ENCODE assay signal across 8 mouse cellular contexts in genomic region chr5:123014753-123015701, GRCm38 (mm10). TPM values are rescaled to one million over a fixed set of nuclear protein-coding genes. Genes with fewer than 3 reads are reported as not detected.
DNase-seq lines count a peak whose midpoint lies in the region; ATAC-seq and TF ChIP-seq lines count a peak whose summit lies in the region.

Gene Orai1 (plus strand): TSS chr5:123015074.

- peak within 1 kb of the TSS; percentile 62 for H3K4me2 ChIP-seq in kidney, embryonic 14.5 days (replicated peaks; ENCODE audit: low read depth, low read length)
- H3K4me2 ChIP-seq in limb, embryonic 15.5 days, result peak within 1 kb of the TSS; percentile 66

- H3K36me3 ChIP-seq in kidney, embryonic 14.5 days (ENCODE audit: control insufficient read depth, insufficient read depth, low read length), result no peaks in the 10 kb centered on the region
- no peaks in the 10 kb centered on the region for H3K36me3 ChIP-seq in limb, embryonic 15.5 days

- peak within 1 kb of the TSS; percentile 96 for H3K27ac ChIP-seq in bone marrow macrophage, adult 2 months (ENCODE audit: insufficient read depth, low read depth, low read length)
- peak within 1 kb of the TSS; percentile 82 for H3K27ac ChIP-seq in embryonic fibroblast, embryonic 13.5 days (ENCODE audit: insufficient read depth, low read length)
- H3K27ac ChIP-seq in kidney, embryonic 14.5 days (ENCODE audit: low read depth, low read length), result peak within 1 kb of the TSS; percentile 95
- H3K27ac ChIP-seq in limb, embryonic 15.5 days, result peak within 1 kb of the TSS; percentile 96

- H3K27me3 ChIP-seq in kidney, embryonic 14.5 days (ENCODE audit: control insufficient read depth, insufficient read depth, low read length), result no peaks in the 10 kb centered on the region
- no peaks in the 10 kb centered on the region for H3K27me3 ChIP-seq in limb, embryonic 15.5 days

- WGBS in kidney, embryonic 14.5 days, result under 1% methylated on average over 87 of the region's 106 CpGs
- WGBS in limb, embryonic 15.5 days, result under 1% methylated on average over 104 of the region's 106 CpGs

- H3K9me3 ChIP-seq in kidney, embryonic 14.5 days (ENCODE audit: control insufficient read depth, low read length), result no peaks in the 10 kb centered on the region
- no peaks in the 10 kb centered on the region for H3K9me3 ChIP-seq in limb, embryonic 15.5 days

- H3K4me3 ChIP-seq in bone marrow macrophage, adult 2 months (ENCODE audit: insufficient read depth, low read length), result peak within 1 kb of the TSS; percentile 94
- peak within 1 kb of the TSS; percentile 86 for H3K4me3 ChIP-seq in embryonic fibroblast, embryonic 13.5 days (ENCODE audit: insufficient read depth, low read length)
- peak within 1 kb of the TSS; percentile 80 for H3K4me3 ChIP-seq in kidney, embryonic 14.5 days (ENCODE audit: low read length)
- H3K4me3 ChIP-seq in limb, embryonic 15.5 days, result peak within 1 kb of the TSS; percentile 81

- ATAC-seq in kidney, embryonic 14.5 days (ENCODE audit: low FRiP score, low TSS enrichment), result peak; percentile 93
- peak; percentile 94 for ATAC-seq in limb, embryonic 15.5 days (ENCODE audit: insufficient number of reproducible peaks, low FRiP score, low TSS enrichment, low read depth)

- peaks cover 44% of the 10 kb centered on the region for H3K4me1 ChIP-seq in bone marrow macrophage, adult 2 months (ENCODE audit: control insufficient read depth, insufficient read depth, low read length)
- peaks cover 5% of the 10 kb centered on the region; the same call in 1 of the 2 replicates for H3K4me1 ChIP-seq in embryonic fibroblast, embryonic 13.5 days (ENCODE audit: control insufficient read depth, insufficient read depth, low read length)
- peaks cover 26% of the 10 kb centered on the region for H3K4me1 ChIP-seq in kidney, embryonic 14.5 days (ENCODE audit: control insufficient read depth, insufficient read depth, low read length)
- H3K4me1 ChIP-seq in limb, embryonic 15.5 days, result peaks cover 46% of the 10 kb centered on the region

- H3K9ac ChIP-seq in kidney, embryonic 14.5 days (ENCODE audit: low read depth, low read length), result peak within 1 kb of the TSS; percentile 81
- peak within 1 kb of the TSS; percentile 87 for H3K9ac ChIP-seq in limb, embryonic 15.5 days

- peak; percentile 98 for DNase-seq in A20 (ENCODE audit: low read depth, low spot score)
- peak; percentile 98 to 99 for DNase-seq in heart, adult 9 months (ENCODE audit: low spot score in 2 of 2)
- DNase-seq in monocyte, adult 2 months (ENCODE audit: low read depth in 1 of 2, low spot score in 2 of 2), result peak; percentile 94 to 97
- DNase-seq in spleen, postnatal 36 days (ENCODE audit: low spot score in 2 of 2), result peak; percentile 97 to 98

- peak; percentile 48; the same call in 1 of the 2 replicates for TF ChIP-seq POLR2A in bone marrow macrophage, adult 2 months (IDR thresholded peaks at IDR 0.05; ENCODE audit: borderline replicate concordance, low read depth, low read length)
- peak; percentile 86 for TF ChIP-seq POLR2A in embryonic fibroblast, embryonic 13.5 days (IDR thresholded peaks at IDR 0.05; ENCODE audit: low read depth, low read length)

- no peak for TF ChIP-seq CTCF in bone marrow macrophage, adult 2 months (IDR thresholded peaks at IDR 0.05; ENCODE audit: low read depth, low read length)
- TF ChIP-seq CTCF in embryonic fibroblast, embryonic 13.5 days (IDR thresholded peaks at IDR 0.05; ENCODE audit: borderline replicate concordance, insufficient read depth, low read length), result no peak

RNA-seq across cellular contexts. Expression of gene Orai1, which starts in this region (rescaled TPM):
- 59.9 and 68.5 TPM in 2 replicates for polyA plus RNA-seq in bone marrow macrophage, adult 2 months (2012; ENCODE audit: insufficient read depth, insufficient read length, missing spikeins)
- 9.3 and 10.6 TPM in 2 replicates for polyA plus RNA-seq in embryonic fibroblast, embryonic 13.5 days (2011; ENCODE audit: insufficient read length, low read depth, missing spikeins)
- polyA plus RNA-seq in kidney, embryonic 14.5 days (2014; fragmentation: Nextera tagmentation; extraction: Ambion mirVana), result 21.5 and 23.2 TPM in 2 replicates
- 16.4 and 18.2 TPM in 2 replicates for polyA plus RNA-seq in limb, embryonic 15.5 days (2015; fragmentation: Nextera tagmentation; extraction: Ambion mirVana)

Comparison
In these comparisons a context has a peak if more than half of its experiments do, and no peak if none do; other contexts are left out.
1. Peak in every context shown above with its lines: DNase-seq, ATAC-seq, H3K4me3 ChIP-seq and H3K27ac ChIP-seq.